Mouse (Mus musculus) liver, adult 2 months (tissue): ENCODE measurements around the gene Clmn. TPM values are rescaled to one million over a fixed set of nuclear protein-coding genes. Genes with fewer than 3 reads are reported as not detected.

ENCODE experiments used
- DNase-seq: peaks from one replicate; pipeline ENCODE4 v3.0.0-alpha.2; 2011; ENCODE audit warnings: low read depth, low spot score; ENCODE audit errors: extremely low read depth
- H3K27ac ChIP-seq: fragments of 200-500 bp; replicated peaks from 2 replicates; pipeline ENCODE4 v1.5.1; 2012; ENCODE audit warnings: low read depth, mild to moderate bottlenecking, control low read depth, inconsistent platforms, low read length; ENCODE audit not compliant: insufficient read depth
- H3K27me3 ChIP-seq: fragments of 200-500 bp; 2 replicates; pipeline ENCODE4 v1.6.1; 2012; ENCODE audit warnings: mild to moderate bottlenecking, moderate library complexity, low read length, inconsistent platforms; ENCODE audit not compliant: control insufficient read depth, insufficient read depth
- H3K36me3 ChIP-seq: fragments of 200-500 bp; 2 replicates; pipeline ENCODE4 v1.6.1; 2012; ENCODE audit warnings: low read length, inconsistent platforms; ENCODE audit not compliant: control insufficient read depth, insufficient read depth
- H3K4me1 ChIP-seq: fragments of 200-500 bp; 2 replicates; pipeline ENCODE4 v1.6.1; 2011; ENCODE audit warnings: low read length; ENCODE audit not compliant: control insufficient read depth, insufficient read depth
- H3K4me3 ChIP-seq: fragments of 200-500 bp; 2 replicates; pipeline ENCODE4 v1.5.1; 2011; ENCODE audit warnings: low read depth, mild to moderate bottlenecking, control low read depth, low read length, moderate library complexity; ENCODE audit not compliant: insufficient read depth
- H3K79me2 ChIP-seq: fragments of 200-500 bp; 2 replicates; pipeline ENCODE4 v1.6.1; 2012; ENCODE audit warnings: inconsistent platforms, mild to moderate bottlenecking, low read length, moderate library complexity; ENCODE audit not compliant: control insufficient read depth, insufficient read depth
- H3K9ac ChIP-seq: fragments of 200-500 bp; 2 replicates; pipeline ENCODE4 v1.6.1; 2012; ENCODE audit warnings: low read depth, mild to moderate bottlenecking, control low read depth, inconsistent platforms, low read length
- CTCF ChIP-seq: fragments of 200-500 bp; IDR thresholded peaks from 2 replicates; pipeline ENCODE4 v1.5.1; 2011; ENCODE audit warnings: low read depth, low read length, control low read depth
- POLR2A ChIP-seq: fragments of 200-500 bp; IDR thresholded peaks from 2 replicates; pipeline ENCODE4 v1.6.1; 2011; ENCODE audit warnings: low read length, control low read depth; ENCODE audit not compliant: insufficient read depth; ENCODE audit errors: extremely low read depth
- WGBS: fragments of 180-500 bp; shearing (Covaris S2); methylation state at CpG from one replicate; pipeline ENCODE4 v1.1.7; 2018; 5-methylcytosine and 5-hydroxymethylcytosine counted together
- polyA plus RNA-seq: library from polyadenylated mRNA; depleted of rRNA; stranded (reverse); fragments of >200 nt; gene quantifications from 2 replicates; pipeline ENCODE4 v1.2.3, GENCODE M21; 2012
- total RNA-seq: library from RNA; depleted of rRNA; stranded (reverse); fragments of >200 nt; gene quantifications from 2 replicates; pipeline ENCODE4 v1.2.3, GENCODE M21; 2014

The Clmn gene
- total and polyA plus RNA-seq, 2 experiments: 13.7 to 20.4 TPM

GRCm38 (mm10) chr12:104824244-104824906 is 40.5 kb downstream of the Clmn start:
- H3K36me3 ChIP-seq: no peaks in the 10 kb centered on the region
- peaks cover 32% of the 10 kb centered on the region for H3K4me1 ChIP-seq
- H3K9ac ChIP-seq: no peak overlapping the region

GRCm38 (mm10) chr12:104823722-104824121 is 41.2 kb downstream of the Clmn start:
- 90% methylated on average over 7 of the region's 7 CpGs for WGBS
- H3K27me3 ChIP-seq: no peaks in the 10 kb centered on the region
- no peak overlapping the region for H3K9ac ChIP-seq
- H3K36me3 ChIP-seq: no peaks in the 10 kb centered on the region
- peaks cover 65% of the 10 kb centered on the region for H3K79me2 ChIP-seq
- H3K4me1 ChIP-seq: peaks cover 36% of the 10 kb centered on the region
- no peak overlapping the region for H3K4me3 ChIP-seq
- DNase-seq: no peak
- no peak for TF ChIP-seq CTCF
- no peak for TF ChIP-seq POLR2A
- H3K27ac ChIP-seq: no peak overlapping the region

More at GRCm38 (mm10) chr12:104824244-104824906, 40.5 kb downstream of the Clmn start:
- Histone ChIP-seq H3K27ac (0 out of 2 replicates have a peak overlapping the region, but pooled peaks have one; percentile 16), H3K27me3 (no peaks in the 10 kb centered on the region), H3K79me2 (peaks cover 65% of the 10 kb centered on the region), H3K4me3 (no peak overlapping the region)
- DNase-seq: peak; percentile 81
- WGBS: 68% methylated on average over 12 of the region's 12 CpGs
- no peak for TF ChIP-seq POLR2A
- no peak for TF ChIP-seq CTCF

- no peak overlapping the region for H3K9ac ChIP-seq
These were observed 41.9 kb downstream of the Clmn start for GRCm38 (mm10) chr12:104822838-104823599.

GRCm38 (mm10) chr12:104822151-104822550 is 42.7 kb downstream of the Clmn start:
- Histone ChIP-seq H3K4me3 (no peak overlapping the region), H3K79me2 (peaks cover 54% of the 10 kb centered on the region), H3K27me3 (no peaks in the 10 kb centered on the region), H3K4me1 (peaks cover 38% of the 10 kb centered on the region), H3K27ac (no peak overlapping the region), H3K36me3 (no peaks in the 10 kb centered on the region), H3K9ac (no peak overlapping the region)
- peak; percentile 33 for DNase-seq
- WGBS: 87% methylated on average over 8 of the region's 8 CpGs
- TF ChIP-seq POLR2A (no peak), CTCF (no peak)

More at GRCm38 (mm10) chr12:104822838-104823599, 41.9 kb downstream of the Clmn start:
- DNase-seq: peak; percentile 87
- H3K27me3 ChIP-seq: no peaks in the 10 kb centered on the region
- no peaks in the 10 kb centered on the region for H3K36me3 ChIP-seq
- no peak overlapping the region for H3K4me3 ChIP-seq
- peaks cover 36% of the 10 kb centered on the region for H3K4me1 ChIP-seq
- no peak for TF ChIP-seq POLR2A
- no peak for TF ChIP-seq CTCF
- H3K79me2 ChIP-seq: peaks cover 60% of the 10 kb centered on the region
- WGBS: 57% methylated on average over 10 of the region's 10 CpGs
- no peak overlapping the region for H3K27ac ChIP-seq

GRCm38 (mm10) chr12:104820061-104820460 is 44.8 kb downstream of the Clmn start:
- H3K4me3 ChIP-seq: no peak overlapping the region
- peaks cover 32% of the 10 kb centered on the region for H3K4me1 ChIP-seq
- DNase-seq: no peak
- H3K79me2 ChIP-seq: peaks cover 59% of the 10 kb centered on the region
- no peak overlapping the region for H3K27ac ChIP-seq
- no peaks in the 10 kb centered on the region for H3K27me3 ChIP-seq
- H3K9ac ChIP-seq: no peak overlapping the region
- H3K36me3 ChIP-seq: no peaks in the 10 kb centered on the region
- TF ChIP-seq CTCF (no peak), POLR2A (no peak)
- WGBS: 75% methylated on average over 5 of the region's 5 CpGs

- Histone ChIP-seq H3K36me3 (no peaks in the 10 kb centered on the region), H3K79me2 (peaks cover 55% of the 10 kb centered on the region), H3K27me3 (no peaks in the 10 kb centered on the region), H3K4me1 (peaks cover 24% of the 10 kb centered on the region), H3K27ac (no peak overlapping the region), H3K9ac (no peak overlapping the region), H3K4me3 (no peak overlapping the region)
- WGBS: 43% methylated on average over 8 of the region's 8 CpGs
- DNase-seq: peak; percentile 43
- TF ChIP-seq POLR2A: no peak
- no peak for TF ChIP-seq CTCF
These were observed 45.8 kb downstream of the Clmn start for GRCm38 (mm10) chr12:104819050-104819449.
